Comparison of ENCODE assay signal across 18 mouse cellular contexts in genomic region chr4:152161601-152162000, GRCm38 (mm10). TPM values are rescaled to one million over a fixed set of nuclear protein-coding genes. Genes with fewer than 3 reads are reported as not detected.
DNase-seq lines count a peak whose midpoint lies in the region; ATAC-seq and TF ChIP-seq lines count a peak whose summit lies in the region.
"Had no signal": no experiment of that assay in that cellular context is flagged by ENCODE, and none has a peak within 500 bp of the region (broad histone marks: within the 10 kb centered on the region; RNA-seq: fewer than 3 reads in every experiment).

No protein-coding gene starts in this region.

- H3K4me3 ChIP-seq in kidney, adult 2 months (ENCODE audit: insufficient read depth, low read depth, low read length): no peak overlapping the region
- no peak overlapping the region for H3K4me3 ChIP-seq in liver, postnatal 0 days (ENCODE audit: low read depth, low read length)
- H3K4me3 ChIP-seq in liver, embryonic 12.5 days: no peak overlapping the region
- H3K4me3 ChIP-seq: embryonic facial prominence, embryonic 10.5 days; forebrain, embryonic 10.5 days; gastrocnemius, adult 2 months; heart, embryonic 12.5 days had no signal

- 51% methylated on average over 6 of the region's 6 CpGs for whole genome bisulfite sequencing in kidney, adult 2 months
- 64% methylated on average over 6 of the region's 6 CpGs for WGBS in liver, postnatal 0 days (ENCODE audit: insufficient replicate concordance)
- WGBS in liver, embryonic 12.5 days (ENCODE audit: insufficient replicate concordance): 66% methylated on average over 6 of the region's 6 CpGs

- no peak for TF ChIP-seq EP300 in liver, postnatal 0 days (IDR thresholded peaks at IDR 0.05; ENCODE audit: low read depth)

- H3K4me1 ChIP-seq in kidney, adult 2 months (ENCODE audit: control insufficient read depth, insufficient read depth, low read length): peaks cover 18% of the 10 kb centered on the region
- H3K4me1 ChIP-seq in liver, postnatal 0 days (ENCODE audit: insufficient read depth): peaks cover 15% of the 10 kb centered on the region
- H3K4me1 ChIP-seq in liver, embryonic 12.5 days: peaks cover 28% of the 10 kb centered on the region

- no peaks in the 10 kb centered on the region for H3K27me3 ChIP-seq in kidney, adult 2 months (replicated peaks; ENCODE audit: control insufficient read depth, insufficient read depth, low read length)
- peaks cover 48% of the 10 kb centered on the region for H3K27me3 ChIP-seq in liver, postnatal 0 days (ENCODE audit: insufficient read depth, low read length)
- H3K27me3 ChIP-seq in liver, embryonic 12.5 days (replicated peaks): peaks cover 86% of the 10 kb centered on the region

- DNase-seq in kidney, adult 2 months: peak; percentile 84
- DNase-seq in kidney, postnatal 4 days: no peak
- no peak for DNase-seq in liver, postnatal 0 days
- DNase-seq in kidney, postnatal 25 days: peak; percentile 59 to 80
- no peak for DNase-seq in layer of hippocampus, adult 9-10 months (ENCODE audit: low spot score)
- no peak for DNase-seq in lung, postnatal 10 days
- DNase-seq: adrenal gland, adult 2 months; adrenal gland, postnatal 25 days; cerebellum, adult 2 months; cerebellum, postnatal 10 days; gastrocnemius, adult 2 months; gastrocnemius, postnatal 25 days had no signal

- no peak for TF ChIP-seq POLR2A in kidney, adult 2 months (IDR thresholded peaks at IDR 0.05; ENCODE audit: low read depth, low read length)

- no peak for TF ChIP-seq CTCF in kidney, adult 2 months (conservative IDR thresholded peaks at IDR 0.05; ENCODE audit: insufficient read depth, insufficient read length, low read depth, low read length)
- TF ChIP-seq CTCF in liver, postnatal 0 days (IDR thresholded peaks at IDR 0.05; ENCODE audit: low read depth): no peak

- no peak overlapping the region for H3K4me2 ChIP-seq in liver, postnatal 0 days (ENCODE audit: low read depth, low read length)
- no peak overlapping the region for H3K4me2 ChIP-seq in liver, embryonic 12.5 days
- H3K4me2 ChIP-seq: heart, embryonic 12.5 days had no signal

- H3K27ac ChIP-seq in kidney, adult 2 months (ENCODE audit: insufficient read depth, low read depth, low read length): peak overlapping the region; percentile 65
- no peak overlapping the region for H3K27ac ChIP-seq in liver, postnatal 0 days (ENCODE audit: low read depth)
- no peak overlapping the region for H3K27ac ChIP-seq in liver, embryonic 12.5 days
- H3K27ac ChIP-seq: embryonic facial prominence, embryonic 10.5 days; forebrain, embryonic 10.5 days; gastrocnemius, adult 2 months; hindbrain, embryonic 10.5 days had no signal

- no peaks in the 10 kb centered on the region for H3K36me3 ChIP-seq in kidney, adult 2 months (ENCODE audit: control insufficient read depth, insufficient read depth, low read length)
- H3K36me3 ChIP-seq in liver, postnatal 0 days (replicated peaks; ENCODE audit: insufficient read depth, low read length): no peaks in the 10 kb centered on the region
- no peaks in the 10 kb centered on the region for H3K36me3 ChIP-seq in liver, embryonic 12.5 days
- H3K36me3 ChIP-seq: embryonic facial prominence, embryonic 10.5 days; forebrain, embryonic 10.5 days; heart, embryonic 12.5 days; hindbrain, embryonic 10.5 days had no signal

- no peaks in the 10 kb centered on the region for H3K9me3 ChIP-seq in liver, postnatal 0 days (ENCODE audit: low read length)
- no peaks in the 10 kb centered on the region for H3K9me3 ChIP-seq in liver, embryonic 12.5 days (replicated peaks)
- H3K9me3 ChIP-seq: embryonic facial prominence, embryonic 10.5 days; heart, embryonic 12.5 days; hindbrain, embryonic 10.5 days had no signal

- H3K9ac ChIP-seq in liver, postnatal 0 days (replicated peaks): no peak overlapping the region
- H3K9ac ChIP-seq in liver, embryonic 12.5 days: no peak overlapping the region
- H3K9ac ChIP-seq: heart, embryonic 12.5 days had no signal

- ATAC-seq in liver, postnatal 0 days: peak; percentile 49
- no peak for ATAC-seq in liver, embryonic 12.5 days
- ATAC-seq: forebrain, embryonic 14.5 days had no signal

RNA-seq across cellular contexts. Expression of gene Hes2, which starts 2.9 kb away (rescaled TPM):
- 0.81 and 1.0 TPM in 2 replicates for polyA plus RNA-seq in kidney, adult 2 months (2012; rRNA removed)
- polyA plus RNA-seq in liver, postnatal 0 days (2015; fragmentation: Nextera tagmentation; extraction: Ambion mirVana): not detected in 2 replicates
- polyA plus RNA-seq in liver, embryonic 12.5 days (2016; fragmentation: Nextera tagmentation; extraction: Ambion mirVana): 0.05 TPM in 1 of 2 replicates, not detected in the other
- polyA plus RNA-seq: adrenal gland, adult 2 months; cerebellum, adult 2 months; forebrain, embryonic 10.5 days; forebrain, embryonic 14.5 days; heart, embryonic 12.5 days had no signal

RNA-seq across cellular contexts. Expression of gene Espn, which starts 9.4 kb away (rescaled TPM):
- 48.3 and 57.5 TPM in 2 replicates for polyA plus RNA-seq in kidney, adult 2 months (2012; rRNA removed)
- polyA plus RNA-seq in liver, postnatal 0 days (2015; fragmentation: Nextera tagmentation; extraction: Ambion mirVana): 1.8 and 2.2 TPM in 2 replicates
- 2.6 and 2.9 TPM in 2 replicates for polyA plus RNA-seq in liver, embryonic 12.5 days (2016; fragmentation: Nextera tagmentation; extraction: Ambion mirVana)
- polyA plus RNA-seq: forebrain, embryonic 14.5 days had no signal

RNA-seq across cellular contexts. Expression of gene Acot7, which starts 16.3 kb away (rescaled TPM):
- 80.2 and 90.1 TPM in 2 replicates for polyA plus RNA-seq in kidney, adult 2 months (2012; rRNA removed)
- 10.7 and 12.0 TPM in 2 replicates for polyA plus RNA-seq in liver, postnatal 0 days (2015; fragmentation: Nextera tagmentation; extraction: Ambion mirVana)
- polyA plus RNA-seq in liver, embryonic 12.5 days (2016; fragmentation: Nextera tagmentation; extraction: Ambion mirVana): 33.0 and 36.2 TPM in 2 replicates

RNA-seq across cellular contexts. Expression of gene Tnfrsf25, which starts 45.9 kb away (rescaled TPM):
- 3.3 and 4.4 TPM in 2 replicates for polyA plus RNA-seq in kidney, adult 2 months (2012; rRNA removed)
- polyA plus RNA-seq in liver, postnatal 0 days (2015; fragmentation: Nextera tagmentation; extraction: Ambion mirVana): 0.15 TPM in 1 of 2 replicates, not detected in the other
- polyA plus RNA-seq in liver, embryonic 12.5 days (2016; fragmentation: Nextera tagmentation; extraction: Ambion mirVana): 0.74 and 0.87 TPM in 2 replicates

Comparison
In these comparisons a context has a peak if more than half of its experiments do, and no peak if none do; other contexts are left out.
1. DNase-seq: peak in kidney, adult 2 months (single experiment) and kidney, postnatal 25 days (2 of 2); none in kidney, postnatal 4 days (0 of 2), liver, postnatal 0 days (single experiment), layer of hippocampus, adult 9-10 months (single experiment) and lung, postnatal 10 days (single experiment).
2. RNA of gene Espn, which starts 9.4 kb away (polyA plus RNA-seq): 48.3 to 57.5 TPM in kidney, adult 2 months; 2.6 to 2.9 TPM in liver, embryonic 12.5 days and 1.8 to 2.2 TPM in liver, postnatal 0 days; every median in the first group is over 10 times any median in the second.